Mouse (Mus musculus): ENCODE data around the gene Kazn. TPM values are rescaled to one million over a fixed set of nuclear protein-coding genes. Genes with fewer than 3 reads are reported as not detected.

Kazn gene
- polyA plus RNA-seq, 1 experiment from 2014 or later = 16.4 TPM

- Histone ChIP-seq H3K9ac (ENCODE audit: low read depth, low read length) (no peak overlapping the region), H3K4me3 (replicated peaks; ENCODE audit: low read depth, low read length) (no peak overlapping the region), H3K9me3 (replicated peaks; ENCODE audit: low read length) (no peaks in the 10 kb centered on the region), H3K4me2 (ENCODE audit: low read length) (no peak overlapping the region), H3K27me3 (ENCODE audit: insufficient read depth, low read length) (no peaks in the 10 kb centered on the region), H3K36me3 (ENCODE audit: insufficient read depth, low read length) (no peaks in the 10 kb centered on the region), H3K4me1 (replicated peaks; ENCODE audit: insufficient read depth, low read length) (peaks cover 31% of the 10 kb centered on the region), H3K27ac (peak overlapping the region; percentile 63)
- TF ChIP-seq CTCF (IDR thresholded peaks at IDR 0.05; ENCODE audit: low read depth) = no peak
- ATAC-seq (replicated peaks; ENCODE audit: low FRiP score, low read depth) (peak; percentile 19; the same call in 1 of the 2 replicates), DNase-seq (ENCODE audit: low spot score) (no peak)
- 83% methylated on average over 11 of the region's 11 CpGs for WGBS
Observed at GRCm38 (mm10) chr4:142064582-142065228, 174.5 kb downstream of the Kazn start.

- ATAC-seq (replicated peaks; ENCODE audit: low FRiP score, low read depth) (no peak), DNase-seq (ENCODE audit: low spot score) (no peak)
- Histone ChIP-seq H3K4me2 (ENCODE audit: low read length) (no peak overlapping the region), H3K27ac (no peak overlapping the region), H3K4me1 (replicated peaks; ENCODE audit: insufficient read depth, low read length) (peaks cover 31% of the 10 kb centered on the region), H3K9ac (ENCODE audit: low read depth, low read length) (no peak overlapping the region), H3K27me3 (ENCODE audit: insufficient read depth, low read length) (no peaks in the 10 kb centered on the region), H3K9me3 (replicated peaks; ENCODE audit: low read length) (no peaks in the 10 kb centered on the region), H3K36me3 (ENCODE audit: insufficient read depth, low read length) (no peaks in the 10 kb centered on the region), H3K4me3 (replicated peaks; ENCODE audit: low read depth, low read length) (no peak overlapping the region)
- no peak for TF ChIP-seq CTCF (IDR thresholded peaks at IDR 0.05; ENCODE audit: low read depth)
- WGBS = 80% methylated on average over 8 of the region's 8 CpGs
Observed at GRCm38 (mm10) chr4:142063057-142063534, 176.1 kb downstream of the Kazn start.

GRCm38 (mm10) chr4:142061485-142062240 lies 177.5 kb downstream of the Kazn start:
- WGBS = 79% methylated on average over 23 of the region's 23 CpGs
- H3K27ac ChIP-seq = 0 out of 2 replicates have a peak overlapping the region, but pooled peaks have one; percentile 27
- no peak for TF ChIP-seq CTCF (IDR thresholded peaks at IDR 0.05; ENCODE audit: low read depth)
- H3K9ac ChIP-seq (ENCODE audit: low read depth, low read length) = no peak overlapping the region
- H3K36me3 ChIP-seq (ENCODE audit: insufficient read depth, low read length) = no peaks in the 10 kb centered on the region
- DNase-seq (ENCODE audit: low spot score) (no peak), ATAC-seq (replicated peaks; ENCODE audit: low FRiP score, low read depth) (no peak)
- H3K9me3 ChIP-seq (replicated peaks; ENCODE audit: low read length) = no peaks in the 10 kb centered on the region
- no peaks in the 10 kb centered on the region for H3K27me3 ChIP-seq (ENCODE audit: insufficient read depth, low read length)
- H3K4me2 ChIP-seq (ENCODE audit: low read length) = no peak overlapping the region
- no peak overlapping the region for H3K4me3 ChIP-seq (replicated peaks; ENCODE audit: low read depth, low read length)
- H3K4me1 ChIP-seq (replicated peaks; ENCODE audit: insufficient read depth, low read length) = peaks cover 26% of the 10 kb centered on the region

GRCm38 (mm10) chr4:142060455-142061378 lies 178.5 kb downstream of the Kazn start:
- TF ChIP-seq CTCF (IDR thresholded peaks at IDR 0.05; ENCODE audit: low read depth) = no peak
- DNase-seq (ENCODE audit: low spot score) = no peak
- Histone ChIP-seq H3K4me2 (ENCODE audit: low read length) (no peak overlapping the region), H3K36me3 (ENCODE audit: insufficient read depth, low read length) (no peaks in the 10 kb centered on the region), H3K27ac (peak overlapping the region; percentile 43; the same call in 1 of the 2 replicates), H3K4me3 (replicated peaks; ENCODE audit: low read depth, low read length) (no peak overlapping the region), H3K9ac (ENCODE audit: low read depth, low read length) (no peak overlapping the region), H3K9me3 (replicated peaks; ENCODE audit: low read length) (no peaks in the 10 kb centered on the region), H3K27me3 (ENCODE audit: insufficient read depth, low read length) (no peaks in the 10 kb centered on the region), H3K4me1 (replicated peaks; ENCODE audit: insufficient read depth, low read length) (peaks cover 17% of the 10 kb centered on the region)
- 43% methylated on average over 18 of the region's 18 CpGs for WGBS
- 0 out of 2 replicates have a peak, but pooled peaks have one; percentile 23 for ATAC-seq (replicated peaks; ENCODE audit: low FRiP score, low read depth)

GRCm38 (mm10) chr4:142059841-142060193 lies 179.4 kb downstream of the Kazn start:
- Histone ChIP-seq H3K4me2 (ENCODE audit: low read length) (no peak overlapping the region), H3K9me3 (replicated peaks; ENCODE audit: low read length) (no peaks in the 10 kb centered on the region), H3K36me3 (ENCODE audit: insufficient read depth, low read length) (no peaks in the 10 kb centered on the region), H3K4me3 (replicated peaks; ENCODE audit: low read depth, low read length) (no peak overlapping the region), H3K4me1 (replicated peaks; ENCODE audit: insufficient read depth, low read length) (peaks cover 12% of the 10 kb centered on the region), H3K9ac (ENCODE audit: low read depth, low read length) (no peak overlapping the region), H3K27me3 (ENCODE audit: insufficient read depth, low read length) (no peaks in the 10 kb centered on the region), H3K27ac (no peak overlapping the region)
- TF ChIP-seq CTCF (IDR thresholded peaks at IDR 0.05; ENCODE audit: low read depth) = no peak
- 85% methylated on average over 8 of the region's 8 CpGs for WGBS
- DNase-seq (ENCODE audit: low spot score) (no peak), ATAC-seq (replicated peaks; ENCODE audit: low FRiP score, low read depth) (no peak)

Measured in kidney, postnatal 0 days (tissue).